Mouse (Mus musculus): ENCODE measurements at regions not wholly inside any gene's neighbourhood (a gene's known extent, or its start where the extent isn't known, plus 50 kb on each side); places are given as distances from the start of the nearest gene placed in this dataset.

DNA sequence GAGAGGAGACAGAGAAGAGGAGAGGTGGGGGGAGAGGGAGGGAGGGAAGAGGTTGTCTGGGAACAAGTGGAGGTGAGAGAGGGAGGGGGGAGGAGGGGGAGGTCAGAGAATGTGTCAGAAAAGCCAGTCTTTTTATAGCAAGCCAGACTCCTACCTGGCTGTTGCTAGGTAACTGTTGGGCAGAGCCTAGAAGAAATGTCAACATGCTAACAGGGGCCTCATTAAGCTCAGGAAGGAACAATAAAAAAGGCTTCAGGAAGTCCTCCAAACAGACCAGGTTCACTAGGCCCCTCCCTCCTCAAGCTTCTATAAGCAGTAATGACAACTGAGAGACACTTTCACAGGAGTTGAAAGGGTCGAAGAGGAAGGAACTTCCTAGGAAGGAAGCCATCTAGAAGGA lies 494.8 kb downstream of the Plekhb2 start:
- no peak for TF ChIP-seq TAL1 (IDR thresholded peaks at IDR 0.05; ENCODE audit: low read length)
- no peak for TF ChIP-seq GATA1 (IDR thresholded peaks at IDR 0.05; ENCODE audit: low read length)

Measured in erythroblast, embryonic 14.5 days (primary cell).